Mouse (Mus musculus): ENCODE data around the gene Vps4a. TPM values are rescaled to one million over a fixed set of nuclear protein-coding genes. Genes with fewer than 3 reads are reported as not detected.

Vps4a gene
- 42.4 and 53.2 TPM in 2 replicates for polyA plus RNA-seq (2012; rRNA removed)

DNA sequence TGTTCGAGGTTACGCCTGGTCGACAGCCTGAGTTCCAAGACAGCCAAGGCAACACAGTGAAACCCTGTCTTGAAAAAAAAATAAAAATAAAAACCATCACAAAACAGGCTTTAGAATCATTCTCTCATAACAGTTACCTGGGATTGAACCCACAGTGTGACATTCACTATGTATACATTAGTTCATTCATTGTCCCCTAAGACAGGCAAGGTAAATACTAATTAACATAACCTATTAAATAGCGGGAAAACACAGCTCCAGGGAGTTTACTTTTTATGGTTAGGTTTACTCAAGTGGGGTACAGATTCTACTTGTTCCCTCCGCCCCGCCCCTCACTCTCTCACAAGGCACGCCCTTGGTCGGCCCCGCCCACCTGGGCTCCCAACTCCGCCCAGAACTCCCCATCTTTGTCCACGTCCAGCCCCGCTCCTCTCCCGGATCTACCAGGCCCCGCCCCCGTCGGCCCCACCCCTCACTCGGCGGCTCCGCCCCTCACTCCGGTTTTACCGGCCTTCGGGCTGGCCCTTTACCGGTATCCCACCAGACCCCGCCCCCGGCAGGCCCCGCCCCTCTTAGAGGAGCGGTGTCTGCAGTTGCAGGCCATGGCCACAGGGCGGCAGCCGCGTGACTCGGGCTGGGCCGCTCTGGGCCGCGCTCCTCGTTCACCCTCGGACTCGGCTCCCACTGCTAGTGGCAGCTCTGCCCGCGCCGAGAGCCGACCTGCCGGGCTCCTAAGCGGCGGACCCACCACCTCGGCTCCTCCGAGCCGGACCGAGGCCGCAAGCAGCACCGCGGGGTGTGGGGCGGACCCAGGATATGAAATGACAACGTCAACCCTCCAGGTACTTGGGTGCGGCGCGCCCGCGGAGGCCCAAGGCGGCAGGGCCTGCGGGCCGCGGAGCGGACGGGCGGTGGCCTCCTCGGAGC is at the start of gene Vps4a:
Gene Vps4a, plus strand, starts transcription at position 573 of the 927 bp plus-strand sequence.

GRCm38 (mm10) chr8:107048061-107048941 is 17.3 kb downstream of the Vps4a start, which contains the start of gene Pdf:
TSS of gene Pdf (minus strand) at chr8:107048614.

GRCm38 (mm10) chr8:107056076-107056972 is 25.3 kb downstream of the Vps4a start, which contains the start of the genes Cog8 and Nip7:
TSS of gene Cog8 (minus strand) at chr8:107056689.
TSS of gene Nip7 (plus strand) at chr8:107056877.

GRCm38 (mm10) chr8:107065511-107066496 is 34.8 kb downstream of the Vps4a start, which contains the start of gene Tmed6:
TSS of gene Tmed6 (minus strand) at chr8:107065644.

Other genes starting within 250 kb of the Vps4a start
- gene Has3, start 161.0 kb upstream of the Vps4a start, polyA plus RNA-seq (2012; rRNA removed) = 1.1 and 1.5 TPM in 2 replicates
- gene Utp4, start 137.6 kb upstream of the Vps4a start, polyA plus RNA-seq (2012; rRNA removed) = 37.9 and 51.2 TPM in 2 replicates
- 4.7 and 8.9 TPM in 2 replicates for gene Sntb2, start 95.5 kb upstream of the Vps4a start, polyA plus RNA-seq (2012; rRNA removed)
- 30.3 and 31.2 TPM in 2 replicates for gene Pdf, start 17.4 kb downstream of the Vps4a start, polyA plus RNA-seq (2012; rRNA removed)
- 28.6 and 41.6 TPM in 2 replicates for gene Cog8, start 25.5 kb downstream of the Vps4a start, polyA plus RNA-seq (2012; rRNA removed)
- gene Nip7, start 25.7 kb downstream of the Vps4a start, polyA plus RNA-seq (2012; rRNA removed) = 167 and 191 TPM in 2 replicates
- 0.06 TPM in 1 of 2 replicates, not detected in the other for gene Tmed6, start 34.4 kb downstream of the Vps4a start, polyA plus RNA-seq (2012; rRNA removed)
- 40.3 and 41.4 TPM in 2 replicates for gene Terf2, start 65.3 kb downstream of the Vps4a start, polyA plus RNA-seq (2012; rRNA removed)
- 93.6 and 96.7 TPM in 2 replicates for gene Cyb5b, start 119.4 kb downstream of the Vps4a start, polyA plus RNA-seq (2012; rRNA removed)

Measured in central nervous system, embryonic 11.5 days (tissue).